Mouse (Mus musculus): ENCODE data around the gene Kcnh4. TPM values are rescaled to one million over a fixed set of nuclear protein-coding genes. Genes with fewer than 3 reads are reported as not detected.

Kcnh4 gene
- polyA plus RNA-seq, 1 experiment from 2014 or later, result 3.4 TPM

GRCm38 (mm10) chr11:100758707-100759610, 783 bp downstream of the Kcnh4 start:
- H3K4me1 ChIP-seq, result peaks cover 23% of the 10 kb centered on the region
- H3K27ac ChIP-seq, result peak overlapping the region; percentile 40
- peak; percentile 64 for ATAC-seq
- H3K36me3 ChIP-seq (ENCODE audit: poor library complexity, severe bottlenecking), result peaks cover 5% of the 10 kb centered on the region; the same call in 1 of the 2 replicates
- peaks cover 29% of the 10 kb centered on the region for H3K27me3 ChIP-seq
- no peaks in the 10 kb centered on the region for H3K9me3 ChIP-seq (replicated peaks)
- peak overlapping the region; percentile 77 for H3K4me2 ChIP-seq
- H3K4me3 ChIP-seq, result peak overlapping the region; percentile 50
- peak overlapping the region; percentile 68 for H3K9ac ChIP-seq
- under 1% methylated on average over 35 of the region's 35 CpGs for WGBS

DNA sequence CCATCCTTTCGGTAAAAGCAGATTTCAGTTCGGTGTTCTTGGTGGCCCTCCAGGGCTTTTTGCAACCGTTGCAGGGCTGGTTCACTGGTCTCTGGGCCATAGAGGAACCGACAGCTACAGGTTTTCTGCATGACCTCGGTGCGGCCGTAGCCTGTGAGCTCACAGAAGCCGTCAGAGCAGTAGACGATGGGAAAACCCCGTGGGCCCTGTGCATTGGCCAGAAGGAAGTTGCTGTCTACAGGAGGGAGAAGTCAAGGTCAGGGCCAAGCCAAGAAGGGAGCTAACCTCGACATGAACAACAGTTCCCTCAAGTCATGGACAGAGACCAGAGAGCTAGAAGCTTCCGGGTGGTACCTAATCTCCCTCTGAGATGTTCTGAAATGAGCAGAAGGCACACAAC, 2.2 kb downstream of the Kcnh4 start:
- Histone ChIP-seq H3K27ac (no peak overlapping the region), H3K36me3 (ENCODE audit: poor library complexity, severe bottlenecking) (peaks cover 5% of the 10 kb centered on the region; the same call in 1 of the 2 replicates), H3K4me2 (no peak overlapping the region), H3K9ac (no peak overlapping the region), H3K4me1 (peaks cover 23% of the 10 kb centered on the region), H3K4me3 (no peak overlapping the region), H3K9me3 (replicated peaks) (no peaks in the 10 kb centered on the region), H3K27me3 (peaks cover 27% of the 10 kb centered on the region)
- WGBS, result 93% methylated on average over 12 of the region's 12 CpGs
- ATAC-seq, result no peak

GRCm38 (mm10) chr11:100756476-100756875, 3.3 kb downstream of the Kcnh4 start:
- no peak overlapping the region for H3K9ac ChIP-seq
- H3K36me3 ChIP-seq (ENCODE audit: poor library complexity, severe bottlenecking), result peaks cover 5% of the 10 kb centered on the region; the same call in 1 of the 2 replicates
- no peak overlapping the region for H3K27ac ChIP-seq
- H3K9me3 ChIP-seq (replicated peaks), result no peaks in the 10 kb centered on the region
- no peak overlapping the region for H3K4me2 ChIP-seq
- H3K4me1 ChIP-seq, result peaks cover 16% of the 10 kb centered on the region
- ATAC-seq, result no peak
- H3K27me3 ChIP-seq, result peaks cover 23% of the 10 kb centered on the region
- no peak overlapping the region for H3K4me3 ChIP-seq
- WGBS, result 68% methylated on average over 6 of the region's 6 CpGs

DNA sequence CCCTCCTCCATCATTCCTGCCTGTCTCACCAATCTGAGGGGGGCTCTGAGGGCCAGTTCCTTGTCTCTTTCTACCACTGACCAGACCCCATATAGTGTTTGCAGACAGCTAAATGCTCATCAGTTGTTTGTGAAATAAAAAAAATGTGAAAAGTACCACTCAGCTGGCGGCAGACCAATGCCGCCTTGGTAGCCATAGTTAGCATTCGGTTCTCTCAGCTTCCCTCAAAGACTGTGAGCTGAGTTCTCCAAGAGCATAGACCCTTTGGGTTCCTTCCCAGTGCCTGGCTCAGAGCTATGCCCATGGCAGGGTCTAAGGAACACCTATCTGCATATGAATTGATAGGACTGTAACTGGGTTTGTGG, 5.1 kb downstream of the Kcnh4 start:
- Histone ChIP-seq H3K27me3 (peaks cover 23% of the 10 kb centered on the region), H3K27ac (no peak overlapping the region), H3K4me3 (no peak overlapping the region), H3K4me2 (no peak overlapping the region), H3K4me1 (peaks cover 13% of the 10 kb centered on the region), H3K9me3 (replicated peaks) (no peaks in the 10 kb centered on the region), H3K9ac (no peak overlapping the region), H3K36me3 (ENCODE audit: poor library complexity, severe bottlenecking) (peaks cover 19% of the 10 kb centered on the region)
- WGBS, result 95% methylated on average over 3 of the region's 3 CpGs
- no peak for ATAC-seq

GRCm38 (mm10) chr11:100754021-100754692, 5.6 kb downstream of the Kcnh4 start:
- Histone ChIP-seq H3K9me3 (replicated peaks) (no peaks in the 10 kb centered on the region), H3K27me3 (peaks cover 21% of the 10 kb centered on the region), H3K36me3 (ENCODE audit: poor library complexity, severe bottlenecking) (peaks cover 23% of the 10 kb centered on the region), H3K4me2 (no peak overlapping the region), H3K9ac (no peak overlapping the region), H3K4me3 (no peak overlapping the region), H3K4me1 (peaks cover 8% of the 10 kb centered on the region), H3K27ac (no peak overlapping the region)
- no peak for ATAC-seq
- WGBS, result 89% methylated on average over 12 of the region's 12 CpGs

DNA sequence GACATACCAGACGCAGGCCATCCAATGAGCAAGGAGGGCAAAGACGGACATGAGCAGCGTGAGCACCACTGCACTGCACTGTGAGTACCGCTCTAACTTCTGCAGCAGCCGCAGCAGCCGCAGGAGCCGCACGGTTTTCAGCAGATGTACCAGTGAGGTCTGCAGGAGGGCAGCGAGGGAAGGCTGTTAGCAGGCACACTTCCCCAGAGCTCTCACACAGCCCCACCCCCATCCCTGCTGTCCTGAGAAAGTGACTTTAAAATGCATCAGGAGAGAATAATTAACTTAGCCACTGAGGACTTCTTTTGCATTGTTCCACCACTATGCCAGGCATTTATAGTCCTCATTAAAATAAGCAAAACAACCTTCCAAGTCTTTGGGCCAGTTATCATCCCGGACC, 7.4 kb downstream of the Kcnh4 start:
- H3K4me2 ChIP-seq, result no peak overlapping the region
- H3K4me3 ChIP-seq, result no peak overlapping the region
- peaks cover 14% of the 10 kb centered on the region; the same call in 1 of the 2 replicates for H3K27me3 ChIP-seq
- peaks cover 23% of the 10 kb centered on the region for H3K36me3 ChIP-seq (ENCODE audit: poor library complexity, severe bottlenecking)
- no peak for ATAC-seq
- H3K9ac ChIP-seq, result no peak overlapping the region
- WGBS, result 45% methylated on average over 10 of the region's 10 CpGs
- H3K27ac ChIP-seq, result no peak overlapping the region
- H3K9me3 ChIP-seq (replicated peaks), result no peaks in the 10 kb centered on the region
- H3K4me1 ChIP-seq, result no peaks in the 10 kb centered on the region

DNA sequence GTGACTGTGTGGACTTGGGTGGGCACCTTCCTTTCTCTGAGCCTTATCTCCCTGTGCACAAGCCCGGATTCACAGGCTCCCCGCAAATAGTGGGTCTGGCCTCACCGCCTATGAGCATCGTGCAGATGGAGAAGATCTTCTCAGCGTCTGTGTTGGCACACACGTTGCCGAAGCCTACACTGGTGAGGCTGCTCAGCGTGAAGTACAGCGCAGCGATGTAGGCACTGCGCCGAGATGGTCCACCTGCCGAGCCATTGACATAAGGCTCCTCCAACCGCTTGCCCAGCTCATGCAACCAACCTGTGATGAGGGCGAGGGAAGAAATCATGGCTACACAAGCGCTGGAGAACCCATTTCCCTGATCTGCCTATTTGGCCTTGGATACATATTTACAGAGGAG, 9.6 kb downstream of the Kcnh4 start:
- WGBS, result 91% methylated on average over 16 of the region's 16 CpGs
- no peaks in the 10 kb centered on the region for H3K9me3 ChIP-seq (replicated peaks)
- H3K27me3 ChIP-seq, result 0 out of 2 replicates have a peak, but pooled peaks cover 10% of the 10 kb centered on the region
- H3K36me3 ChIP-seq (ENCODE audit: poor library complexity, severe bottlenecking), result peaks cover 18% of the 10 kb centered on the region; the same call in 1 of the 2 replicates
- H3K4me2 ChIP-seq, result no peak overlapping the region
- ATAC-seq, result no peak
- no peaks in the 10 kb centered on the region for H3K4me1 ChIP-seq
- H3K4me3 ChIP-seq, result no peak overlapping the region
- H3K9ac ChIP-seq, result no peak overlapping the region
- no peak overlapping the region for H3K27ac ChIP-seq

DNA sequence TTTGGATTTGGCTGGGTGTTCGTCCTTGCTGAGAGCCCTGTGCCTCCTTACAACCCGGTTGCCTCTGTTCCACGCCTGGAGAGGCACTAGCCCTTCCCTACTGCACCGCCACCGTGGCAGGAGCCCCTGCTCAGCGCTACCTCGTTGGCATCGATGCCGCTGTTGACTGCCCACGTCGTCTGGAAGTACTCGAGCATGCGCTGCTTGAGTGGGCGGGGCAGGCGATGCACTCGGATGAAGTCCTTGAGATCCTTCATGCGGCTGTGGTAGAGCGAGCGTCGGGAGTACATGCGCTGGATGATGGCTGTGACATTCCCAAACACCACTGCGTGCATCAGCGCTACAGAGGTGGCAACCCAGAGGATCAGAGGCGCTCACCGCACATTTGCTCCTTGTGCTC, 10.3 kb downstream of the Kcnh4 start:
- Histone ChIP-seq H3K4me2 (no peak overlapping the region), H3K9ac (no peak overlapping the region), H3K9me3 (replicated peaks) (no peaks in the 10 kb centered on the region), H3K36me3 (ENCODE audit: poor library complexity, severe bottlenecking) (peaks cover 18% of the 10 kb centered on the region; the same call in 1 of the 2 replicates), H3K4me3 (no peak overlapping the region), H3K4me1 (no peaks in the 10 kb centered on the region), H3K27me3 (0 out of 2 replicates have a peak, but pooled peaks cover 10% of the 10 kb centered on the region), H3K27ac (no peak overlapping the region)
- ATAC-seq, result no peak
- 56% methylated on average over 25 of the region's 25 CpGs for WGBS

- Histone ChIP-seq H3K27me3 (0 out of 2 replicates have a peak, but pooled peaks cover 10% of the 10 kb centered on the region), H3K4me3 (no peak overlapping the region), H3K27ac (no peak overlapping the region), H3K4me1 (no peaks in the 10 kb centered on the region), H3K9ac (no peak overlapping the region), H3K36me3 (ENCODE audit: poor library complexity, severe bottlenecking) (peaks cover 18% of the 10 kb centered on the region; the same call in 1 of the 2 replicates), H3K9me3 (replicated peaks) (no peaks in the 10 kb centered on the region), H3K4me2 (no peak overlapping the region)
- no peak for ATAC-seq
- WGBS, result 88% methylated on average over 4 of the region's 4 CpGs
These were observed 11.1 kb downstream of the Kcnh4 start for GRCm38 (mm10) chr11:100748620-100749019.

DNA sequence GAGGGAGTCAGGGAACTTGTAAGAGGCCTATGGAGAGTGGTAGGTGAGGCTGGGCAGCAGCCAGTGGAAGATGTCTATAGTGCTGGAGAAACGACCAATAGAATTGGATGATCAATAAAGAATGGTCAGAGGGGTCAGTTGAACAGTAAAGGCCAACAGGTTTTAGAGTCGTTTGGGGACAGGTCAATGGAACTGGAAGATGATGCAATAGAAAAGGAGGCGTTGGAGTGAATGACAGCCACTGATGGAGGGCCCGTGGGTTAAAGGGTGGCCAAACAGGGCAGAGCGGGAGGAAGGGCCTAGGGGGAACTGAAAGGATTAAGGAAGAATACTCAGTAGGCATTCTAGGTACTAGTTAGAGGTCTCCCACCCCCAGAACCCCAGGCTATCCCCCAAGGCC, 12.6 kb downstream of the Kcnh4 start:
- Histone ChIP-seq H3K27ac (no peak overlapping the region), H3K27me3 (0 out of 2 replicates have a peak, but pooled peaks cover 10% of the 10 kb centered on the region), H3K9ac (no peak overlapping the region), H3K4me3 (no peak overlapping the region), H3K4me2 (no peak overlapping the region), H3K36me3 (ENCODE audit: poor library complexity, severe bottlenecking) (peaks cover 18% of the 10 kb centered on the region; the same call in 1 of the 2 replicates), H3K9me3 (replicated peaks) (no peaks in the 10 kb centered on the region), H3K4me1 (no peaks in the 10 kb centered on the region)
- no peak for ATAC-seq
- WGBS, result 80% methylated on average over 5 of the region's 5 CpGs

DNA sequence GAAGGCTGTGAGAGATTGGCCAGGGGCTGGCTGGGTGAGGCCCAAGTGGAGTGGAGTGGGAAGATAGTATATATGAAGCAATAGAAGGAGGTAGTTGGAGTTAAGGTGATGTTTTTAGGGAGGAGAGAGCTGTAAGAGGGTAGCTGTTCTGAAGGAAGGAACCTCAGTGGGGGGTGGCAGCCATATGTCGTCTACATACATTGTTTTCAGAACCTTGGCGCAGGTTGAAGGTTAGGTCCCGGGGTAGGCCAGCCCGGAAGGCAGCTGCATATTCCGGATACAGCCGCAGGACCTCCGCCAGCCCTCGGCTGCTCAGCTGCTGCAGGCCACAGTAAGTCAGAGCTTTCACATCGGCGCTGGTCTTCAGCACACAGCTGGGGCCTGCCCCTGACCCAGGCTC, 13.2 kb downstream of the Kcnh4 start:
- 0 out of 2 replicates have a peak, but pooled peaks cover 10% of the 10 kb centered on the region for H3K27me3 ChIP-seq
- H3K9me3 ChIP-seq (replicated peaks), result no peaks in the 10 kb centered on the region
- H3K9ac ChIP-seq, result no peak overlapping the region
- no peak overlapping the region for H3K27ac ChIP-seq
- peaks cover 18% of the 10 kb centered on the region; the same call in 1 of the 2 replicates for H3K36me3 ChIP-seq (ENCODE audit: poor library complexity, severe bottlenecking)
- no peak for ATAC-seq
- 87% methylated on average over 10 of the region's 10 CpGs for WGBS
- H3K4me3 ChIP-seq, result no peak overlapping the region
- H3K4me1 ChIP-seq, result no peaks in the 10 kb centered on the region
- H3K4me2 ChIP-seq, result no peak overlapping the region

DNA sequence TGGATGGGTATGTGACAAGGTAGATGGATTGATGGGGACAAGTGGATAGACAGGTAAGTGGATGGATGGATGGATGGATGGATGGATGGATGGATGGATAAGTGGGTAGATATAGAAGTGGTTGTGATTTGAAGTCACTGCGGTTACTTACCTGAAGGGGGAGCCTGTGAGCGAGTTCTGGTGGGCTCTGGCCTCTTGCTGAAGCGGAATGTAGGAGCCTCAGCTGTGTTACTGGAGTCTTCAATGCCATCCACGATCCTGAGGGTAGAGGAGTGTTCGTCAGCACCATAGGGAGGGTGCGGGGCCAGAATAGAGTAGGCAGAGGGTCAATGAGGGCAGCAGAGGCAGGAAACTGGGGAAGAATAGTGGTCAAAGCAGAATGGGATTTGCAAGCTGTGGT, 14.7 kb downstream of the Kcnh4 start:
- ATAC-seq, result 0 out of 2 replicates have a peak, but pooled peaks have one; percentile 48

More for the DNA sequence above, 14.7 kb downstream of the Kcnh4 start:
- Histone ChIP-seq H3K9me3 (replicated peaks) (no peaks in the 10 kb centered on the region), H3K4me3 (no peak overlapping the region), H3K4me2 (no peak overlapping the region), H3K36me3 (ENCODE audit: poor library complexity, severe bottlenecking) (peaks cover 9% of the 10 kb centered on the region; the same call in 1 of the 2 replicates), H3K9ac (0 out of 2 replicates have a peak overlapping the region, but pooled peaks have one; percentile 30), H3K27ac (no peak overlapping the region), H3K27me3 (0 out of 2 replicates have a peak, but pooled peaks cover 6% of the 10 kb centered on the region), H3K4me1 (no peaks in the 10 kb centered on the region)
- 15% methylated on average over 6 of the region's 6 CpGs for WGBS
